Mouse (Mus musculus) brain, adult 2 months (tissue): ENCODE results near the gene Olfr1102.

Experiments used
- DNase-seq: peaks from one replicate; pipeline ENCODE4 v3.0.0; 2011; ENCODE audit warnings: low read depth, low spot score

The Olfr1102 gene

GRCm38 (mm10) chr2:86998098-86998497 is at the start of gene Olfr1102:
Gene Olfr1102 (plus strand): TSS chr2:86998398.
- DNase-seq: no peak

- no peak for DNase-seq
These were observed 37.6 kb upstream of the Olfr1102 start, which contains the start of gene Olfr1099 for GRCm38 (mm10) chr2:86960593-86960992. Gene Olfr1099 (minus strand): TSS chr2:86960693.

DNA sequence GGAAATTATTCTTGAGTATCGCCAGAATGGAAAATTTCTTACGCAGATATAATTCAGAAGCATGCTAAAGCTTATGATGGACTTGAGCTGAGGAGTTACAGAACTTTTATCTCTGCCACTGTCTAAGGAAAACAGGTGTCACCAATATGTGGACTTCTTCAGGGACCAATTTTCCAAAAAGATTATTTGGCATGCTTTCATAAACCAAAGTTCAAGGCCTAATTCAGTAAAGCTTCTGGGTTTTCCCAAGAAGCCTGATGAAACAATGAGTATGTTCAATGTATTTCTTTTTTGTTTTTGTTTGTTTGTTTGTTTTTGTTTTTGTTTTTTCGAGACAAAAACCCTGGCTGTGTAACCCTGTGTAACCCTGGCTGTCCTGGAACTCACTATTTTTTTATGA is 18.3 kb upstream of the Olfr1102 start, which contains the start of gene Olfr1100:
Olfr1100 (minus strand) TSS at position 101 of the 400 bp plus-strand sequence.
- DNase-seq: no peak

DNA sequence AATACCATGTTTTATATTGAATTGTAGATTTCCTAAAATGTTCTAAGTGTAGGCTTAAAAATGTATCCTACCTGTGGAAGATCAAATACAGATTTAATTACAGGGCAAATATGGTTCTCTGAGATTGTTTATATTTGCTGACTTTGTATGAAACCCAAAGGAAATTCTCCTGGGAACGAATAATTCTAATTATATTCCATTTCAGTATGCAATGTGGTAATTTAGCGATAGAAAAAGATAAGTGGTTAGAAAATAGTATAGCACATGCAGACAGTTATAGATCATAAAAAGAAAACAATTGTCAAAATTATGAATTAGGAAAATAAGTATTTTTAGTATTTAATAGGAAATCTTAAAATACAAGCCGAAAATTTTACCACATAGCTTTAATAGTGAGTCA is 7.1 kb upstream of the Olfr1102 start, which contains the start of gene Olfr1101:
Olfr1101 (minus strand) TSS at position 101 of the 400 bp plus-strand sequence.
- no peak for DNase-seq

DNA sequence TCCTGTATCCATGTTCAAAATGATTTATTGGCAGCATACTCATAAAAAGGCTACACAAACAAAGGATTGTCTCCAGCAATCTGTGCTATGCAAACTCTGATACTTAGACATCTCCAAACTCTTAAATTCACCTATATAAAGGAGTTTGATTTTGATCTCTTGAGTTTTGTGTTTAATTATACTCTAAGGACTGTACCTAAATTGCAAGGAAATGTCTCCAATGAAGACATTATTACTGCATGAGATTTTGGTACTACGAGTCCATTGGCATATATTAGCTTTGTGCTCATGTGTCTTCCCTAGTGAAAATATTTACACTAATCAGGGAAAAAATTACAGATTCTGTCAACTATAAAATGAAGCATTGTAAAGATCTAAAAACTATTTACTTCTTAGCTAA is 28.8 kb downstream of the Olfr1102 start, which contains the start of gene Olfr1104:
Olfr1104 (minus strand) TSS at position 101 of the 400 bp plus-strand sequence.
- no peak for DNase-seq

GRCm38 (mm10) chr2:87036431-87036830 is 38.2 kb downstream of the Olfr1102 start, which contains the start of gene Olfr1105:
Gene Olfr1105 (minus strand): TSS chr2:87036531.
- DNase-seq: no peak

- DNase-seq: no peak
These were observed 54.0 kb downstream of the Olfr1102 start, which contains the start of gene Olfr1106 for GRCm38 (mm10) chr2:87052173-87052572. Gene Olfr1106 (minus strand): TSS chr2:87052273.
